Mouse (Mus musculus) CH12.LX (cell line): ENCODE measurements around the gene Gm49387.

Experiments
- JUN ChIP-seq: IDR thresholded peaks from 2 replicates; pipeline ENCODE4 v1.6.1; 2011; ENCODE audit warnings: low read depth, mild to moderate bottlenecking, low read length, improper control_type of control experiment, moderate library complexity; ENCODE audit not compliant: insufficient read depth
- MAZ ChIP-seq: IDR thresholded peaks from 2 replicates; pipeline ENCODE4 v1.6.1; 2012; ENCODE audit warnings: low read depth, mild to moderate bottlenecking, inconsistent platforms, low read length, improper control_type of control experiment, moderate library complexity
- ZMIZ1 ChIP-seq: IDR thresholded peaks from 2 replicates; pipeline ENCODE4 v1.6.1; 2012; ENCODE audit warnings: low read depth, mild to moderate bottlenecking, inconsistent platforms, low read length, improper control_type of control experiment

DNA sequence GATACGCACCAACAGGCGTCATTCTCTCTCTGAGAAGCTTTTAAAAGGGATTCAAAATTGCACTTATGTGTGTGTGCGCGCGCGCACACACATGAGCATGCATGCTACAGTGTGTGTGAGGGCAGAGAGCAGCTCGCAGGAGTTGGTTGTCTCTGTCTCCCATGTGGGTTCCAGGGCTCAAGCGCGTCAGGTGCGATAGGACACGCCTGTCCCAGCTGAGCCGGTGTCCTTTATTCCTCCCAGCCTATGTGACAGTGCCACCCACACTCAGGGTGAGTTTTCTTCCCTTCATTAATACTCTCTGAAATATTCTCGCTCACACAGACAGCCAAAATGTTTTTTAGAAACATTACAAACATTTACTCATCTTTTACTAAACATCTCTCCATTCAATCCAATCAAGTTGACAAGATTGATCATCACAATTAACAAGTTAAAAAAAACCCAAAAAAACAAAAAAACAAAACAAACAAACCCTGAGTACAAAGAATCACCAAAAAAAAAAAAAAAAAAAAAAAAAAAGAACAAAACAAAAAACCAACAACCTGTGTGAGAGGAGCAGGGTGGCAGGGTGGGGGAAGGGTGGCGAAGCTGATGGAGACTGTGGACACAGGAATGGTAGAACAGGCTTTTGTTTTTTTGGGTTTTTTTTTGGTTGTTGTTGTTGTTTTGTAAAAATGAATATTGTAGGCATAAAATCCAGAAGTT is 38.6 kb downstream of the Gm49387 start:
- TF ChIP-seq JUN, result no peak
- TF ChIP-seq ZMIZ1, result no peak
- no peak for TF ChIP-seq MAZ
